Mouse (Mus musculus) fat pad, adult 2 months (tissue): ENCODE data around the gene Olfr736.

Source experiments
- DNase-seq: peaks from one replicate; pipeline ENCODE4 v3.0.0-alpha.2; 2011; ENCODE audit warnings: low read depth, low spot score; ENCODE audit errors: extremely low read depth

Olfr736 gene

DNA sequence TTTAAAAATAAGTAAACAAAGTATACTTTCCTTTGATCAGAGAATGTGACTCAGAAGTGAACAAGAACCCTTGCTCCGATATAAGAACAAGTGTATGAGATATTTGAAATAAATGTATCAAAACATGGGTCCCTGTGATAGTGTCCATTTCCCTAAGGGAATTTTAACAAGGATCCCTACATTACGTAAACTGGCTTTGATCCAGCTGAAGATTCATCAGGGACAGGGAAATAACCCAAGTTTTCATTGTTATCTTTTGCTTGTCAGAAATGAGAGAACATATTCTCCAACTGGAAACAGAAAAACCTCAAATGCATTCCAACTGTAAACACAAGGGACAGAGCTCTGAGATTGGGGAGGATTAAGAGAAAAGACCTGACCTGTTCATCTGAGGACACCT is at the start of gene Olfr736:
Olfr736 (plus strand) TSS at position 301 of the 400 bp plus-strand sequence.
- DNase-seq, result no peak

DNA sequence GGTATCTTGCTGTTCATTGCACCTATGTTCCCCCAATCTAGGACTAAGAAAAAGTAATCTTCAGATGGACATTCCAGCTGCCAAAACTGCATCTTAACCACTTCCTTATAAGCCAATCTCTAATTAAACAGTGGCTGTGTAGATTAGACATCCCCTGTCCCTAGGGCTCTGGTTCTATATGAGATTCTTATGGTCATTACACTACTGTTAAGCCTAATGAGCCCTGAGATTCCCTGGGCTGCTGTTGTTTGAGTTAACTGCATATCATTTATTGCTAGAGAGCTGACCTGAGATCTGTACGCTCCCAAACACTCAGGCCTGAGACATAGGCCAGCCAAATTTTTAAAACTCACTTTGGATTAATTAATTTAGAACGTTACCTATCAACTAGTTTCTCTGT is 32.2 kb upstream of the Olfr736 start, which contains the start of gene Olfr735:
Olfr735 (minus strand) TSS at position 77 of the 400 bp plus-strand sequence.
- DNase-seq, result no peak

- DNase-seq, result no peak
These were observed 28.5 kb upstream of the Olfr736 start for GRCm38 (mm10) chr14:50352438-50352837.

DNA sequence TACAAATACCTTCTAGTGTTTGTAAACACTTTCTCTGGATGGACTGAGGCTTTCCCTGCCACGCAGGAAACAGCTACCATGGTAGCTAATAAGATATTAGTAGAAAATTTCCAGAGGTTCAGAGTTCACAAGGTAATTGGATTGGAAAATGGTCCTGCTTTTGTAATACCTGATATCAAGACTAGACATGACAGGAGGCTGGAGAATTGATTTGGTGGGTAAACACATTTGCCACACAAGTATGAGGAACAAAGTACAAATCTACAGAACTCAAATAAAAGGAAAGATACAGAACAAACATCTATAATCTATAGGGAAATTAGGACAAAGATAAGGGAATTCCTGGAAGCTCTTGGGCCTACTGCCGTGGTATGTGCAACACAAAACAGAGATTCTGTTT is 24.2 kb upstream of the Olfr736 start:
- no peak for DNase-seq

- DNase-seq, result no peak
These were observed 23.4 kb upstream of the Olfr736 start, which contains the start of gene Tlr11 for GRCm38 (mm10) chr14:50357593-50357992. Tlr11 (plus strand) TSS chr14:50357914.

- no peak for DNase-seq
These were observed 20.5 kb upstream of the Olfr736 start for GRCm38 (mm10) chr14:50360480-50360879.

DNA sequence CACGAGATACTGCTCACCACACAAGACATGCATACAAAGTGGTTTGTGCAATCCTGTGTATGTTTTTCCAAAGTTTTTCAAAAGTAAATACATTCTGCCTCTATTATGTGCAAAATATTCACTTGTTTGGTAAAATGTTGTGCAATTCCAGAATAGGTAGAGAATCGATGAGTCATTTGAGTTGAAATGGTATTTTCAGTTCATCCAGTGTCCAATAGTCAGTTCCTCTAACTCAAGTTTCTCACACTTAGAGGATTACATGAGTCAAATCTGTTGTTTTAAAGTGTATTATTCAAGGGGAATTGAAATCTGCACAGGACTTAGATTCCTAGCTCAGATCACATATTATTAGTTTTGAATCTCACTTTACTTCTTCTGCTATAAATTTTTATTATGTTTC is 17.4 kb upstream of the Olfr736 start:
- DNase-seq, result no peak

DNA sequence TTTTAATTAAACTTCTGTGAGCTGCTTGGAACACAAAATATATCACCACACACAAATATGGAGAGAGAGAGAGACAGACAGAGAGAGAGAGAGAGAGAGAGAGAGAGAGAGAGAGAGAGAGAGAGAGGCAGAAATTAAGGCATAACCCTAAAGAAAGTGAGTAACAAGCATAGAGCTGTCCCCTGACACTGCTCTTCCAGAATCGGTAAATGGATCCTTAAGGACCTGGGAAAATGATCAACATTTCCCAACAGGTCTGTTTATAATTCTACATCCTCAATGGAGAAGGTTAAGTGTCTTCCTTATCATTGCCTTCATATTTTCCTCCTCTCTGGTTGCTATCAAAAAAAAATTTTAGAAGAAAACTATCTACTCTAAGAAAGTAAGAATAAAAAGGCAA is 26.3 kb downstream of the Olfr736 start, which contains the start of gene Olfr738:
Olfr738 (plus strand) TSS at position 301 of the 400 bp plus-strand sequence.
- no peak for DNase-seq

DNA sequence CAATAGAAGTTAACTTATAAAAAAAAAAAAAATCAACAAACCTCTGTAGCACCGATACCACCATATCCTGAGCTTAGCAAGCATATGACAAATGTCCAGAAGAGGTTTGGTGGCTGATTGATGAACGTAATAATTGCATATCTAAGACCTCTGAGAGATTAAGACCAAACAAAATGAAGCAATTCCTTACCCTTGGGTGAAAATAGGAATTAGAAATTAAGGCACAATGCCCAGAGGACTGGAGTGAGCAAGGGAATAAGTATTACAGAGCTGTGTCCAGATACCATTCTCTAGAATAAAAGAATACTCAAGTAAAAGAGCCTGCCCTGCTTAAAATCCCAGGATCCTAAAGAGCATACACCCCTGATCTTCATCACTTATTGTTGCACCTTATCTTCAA is 37.4 kb downstream of the Olfr736 start, which contains the start of gene Olfr739:
Olfr739 (plus strand) TSS at position 301 of the 400 bp plus-strand sequence.
- DNase-seq, result no peak
